ENCODE assay signal across 20 mouse cellular contexts in genomic region chr9:13479275-13479674, GRCm38 (mm10). TPM values are rescaled to one million over a fixed set of nuclear protein-coding genes. Genes with fewer than 3 reads are reported as not detected.
A peak's percentile ranks its signal among the peaks of the same experiment; 100 is the strongest.
DNase-seq lines count a peak whose midpoint lies in the region; ATAC-seq and TF ChIP-seq lines count a peak whose summit lies in the region.
"Had no signal": no experiment of that assay in that cellular context is flagged by ENCODE, and none has a peak within 500 bp of the region (broad histone marks: within the 10 kb centered on the region; RNA-seq: fewer than 3 reads in every experiment).

No protein-coding gene starts in this region.

- H3K9ac ChIP-seq in forebrain, embryonic 13.5 days: no peak overlapping the region
- H3K9ac ChIP-seq in neural tube, embryonic 11.5 days (ENCODE audit: low read length): no peak overlapping the region
- H3K9ac ChIP-seq in neural tube, embryonic 15.5 days (replicated peaks): no peak overlapping the region
- H3K9ac ChIP-seq in intestine, postnatal 0 days (ENCODE audit: low read depth, low read length): no peak overlapping the region
- H3K9ac ChIP-seq: embryonic facial prominence, embryonic 13.5 days; heart, embryonic 13.5 days; hindbrain, embryonic 15.5 days had no signal

- no peak for DNase-seq in forebrain, embryonic 10.5 days (ENCODE audit: extremely low spot score, low spot score)
- peak; percentile 45 for DNase-seq in neural tube, embryonic 11.5 days (ENCODE audit: low spot score)
- DNase-seq in mesoderm, embryonic 11.5 days (ENCODE audit: low read depth, low spot score): peak; percentile 80
- DNase-seq in liver: no peak
- DNase-seq: cerebellum, adult 11 months; layer of hippocampus, adult 9-11 months; left cerebral cortex, postnatal 4 days; right cerebral cortex, adult 18-20 months had no signal

- no peak overlapping the region for H3K4me2 ChIP-seq in forebrain, embryonic 13.5 days
- H3K4me2 ChIP-seq in neural tube, embryonic 11.5 days (ENCODE audit: low read depth): no peak overlapping the region
- H3K4me2 ChIP-seq in neural tube, embryonic 15.5 days: no peak overlapping the region
- no peak overlapping the region for H3K4me2 ChIP-seq in intestine, postnatal 0 days (replicated peaks; ENCODE audit: low read depth)
- H3K4me2 ChIP-seq: embryonic facial prominence, embryonic 13.5 days; heart, embryonic 13.5 days; hindbrain, embryonic 15.5 days had no signal

- peaks cover 34% of the 10 kb centered on the region for H3K4me1 ChIP-seq in forebrain, embryonic 10.5 days
- peaks cover 34% of the 10 kb centered on the region for H3K4me1 ChIP-seq in forebrain, embryonic 13.5 days
- peaks cover 14% of the 10 kb centered on the region for H3K4me1 ChIP-seq in neural tube, embryonic 11.5 days (ENCODE audit: control insufficient read depth, insufficient read depth, low read length)
- peaks cover 16% of the 10 kb centered on the region for H3K4me1 ChIP-seq in neural tube, embryonic 15.5 days
- peaks cover 3% of the 10 kb centered on the region; the same call in 1 of the 2 replicates for H3K4me1 ChIP-seq in olfactory bulb, adult 2 months (ENCODE audit: control insufficient read depth, insufficient read depth, low read length)
- H3K4me1 ChIP-seq in intestine, postnatal 0 days (replicated peaks; ENCODE audit: control insufficient read depth, insufficient read depth, low read length): no peaks in the 10 kb centered on the region

- H3K9me3 ChIP-seq in forebrain, embryonic 10.5 days: no peaks in the 10 kb centered on the region
- no peaks in the 10 kb centered on the region for H3K9me3 ChIP-seq in forebrain, embryonic 13.5 days (replicated peaks)
- no peaks in the 10 kb centered on the region for H3K9me3 ChIP-seq in neural tube, embryonic 11.5 days (ENCODE audit: control insufficient read depth, low read length)
- no peaks in the 10 kb centered on the region for H3K9me3 ChIP-seq in neural tube, embryonic 15.5 days (replicated peaks)
- H3K9me3 ChIP-seq in intestine, postnatal 0 days (ENCODE audit: control insufficient read depth): no peaks in the 10 kb centered on the region
- H3K9me3 ChIP-seq: embryonic facial prominence, embryonic 13.5 days; heart, embryonic 13.5 days; hindbrain, embryonic 15.5 days had no signal

- no peak; the same call in 1 of the 2 replicates for ATAC-seq in forebrain, embryonic 13.5 days
- ATAC-seq in neural tube, embryonic 11.5 days (ENCODE audit: insufficient read depth, low FRiP score, low TSS enrichment): peak; percentile 81
- no peak for ATAC-seq in neural tube, embryonic 15.5 days (ENCODE audit: low FRiP score)
- no peak for ATAC-seq in intestine, postnatal 0 days
- ATAC-seq: Patski had no signal

- WGBS in forebrain, embryonic 10.5 days: 33% methylated on average over 4 of the region's 4 CpGs
- 5% methylated on average over 4 of the region's 4 CpGs for WGBS in forebrain, embryonic 13.5 days
- 11% methylated on average over 4 of the region's 4 CpGs for WGBS in neural tube, embryonic 11.5 days
- WGBS in neural tube, embryonic 15.5 days: 8% methylated on average over 4 of the region's 4 CpGs
- WGBS in olfactory bulb, adult 2 months: 31% methylated on average over 4 of the region's 4 CpGs
- 49% methylated on average over 4 of the region's 4 CpGs for WGBS in intestine, postnatal 0 days

- no peaks in the 10 kb centered on the region for H3K27me3 ChIP-seq in forebrain, embryonic 10.5 days (ENCODE audit: poor library complexity, severe bottlenecking)
- H3K27me3 ChIP-seq in forebrain, embryonic 13.5 days: no peaks in the 10 kb centered on the region
- H3K27me3 ChIP-seq in neural tube, embryonic 11.5 days (ENCODE audit: control insufficient read depth, insufficient read depth, low read length): no peaks in the 10 kb centered on the region
- no peaks in the 10 kb centered on the region for H3K27me3 ChIP-seq in neural tube, embryonic 15.5 days (replicated peaks)
- H3K27me3 ChIP-seq in intestine, postnatal 0 days (replicated peaks; ENCODE audit: control insufficient read depth, insufficient read depth, low read length): no peaks in the 10 kb centered on the region
- H3K27me3 ChIP-seq: embryonic facial prominence, embryonic 13.5 days; heart, embryonic 13.5 days; hindbrain, embryonic 15.5 days; Patski had no signal

- no peak for TF ChIP-seq CTCF in olfactory bulb, adult 2 months (IDR thresholded peaks at IDR 0.05; ENCODE audit: insufficient read depth, low read depth, low read length)
- no peak for TF ChIP-seq CTCF in intestine, postnatal 0 days (IDR thresholded peaks at IDR 0.05; ENCODE audit: low read depth)

- no peak for TF ChIP-seq POLR2A in olfactory bulb, adult 2 months (IDR thresholded peaks at IDR 0.05; ENCODE audit: insufficient read depth, low read depth, low read length)

- H3K4me3 ChIP-seq in forebrain, embryonic 10.5 days: no peak overlapping the region
- H3K4me3 ChIP-seq in forebrain, embryonic 13.5 days: no peak overlapping the region
- H3K4me3 ChIP-seq in neural tube, embryonic 11.5 days (ENCODE audit: low read depth, low read length): no peak overlapping the region
- no peak overlapping the region for H3K4me3 ChIP-seq in neural tube, embryonic 15.5 days (replicated peaks)
- no peak overlapping the region for H3K4me3 ChIP-seq in olfactory bulb, adult 2 months (ENCODE audit: insufficient read depth, low read depth, low read length)
- no peak overlapping the region for H3K4me3 ChIP-seq in intestine, postnatal 0 days (ENCODE audit: low read depth, low read length)
- H3K4me3 ChIP-seq: embryonic facial prominence, embryonic 13.5 days; heart, embryonic 13.5 days; hindbrain, embryonic 15.5 days; myocyte had no signal

- H3K27ac ChIP-seq in forebrain, embryonic 10.5 days: peak overlapping the region; percentile 9; the same call in 1 of the 2 replicates
- H3K27ac ChIP-seq in forebrain, embryonic 13.5 days: no peak overlapping the region; the same call in 1 of the 2 replicates
- H3K27ac ChIP-seq in neural tube, embryonic 11.5 days (ENCODE audit: low read depth, low read length): 0 out of 2 replicates have a peak overlapping the region, but pooled peaks have one; percentile 60
- no peak overlapping the region for H3K27ac ChIP-seq in neural tube, embryonic 15.5 days (replicated peaks)
- H3K27ac ChIP-seq in olfactory bulb, adult 2 months (ENCODE audit: insufficient read depth, low read depth, low read length): 0 out of 2 replicates have a peak overlapping the region, but pooled peaks have one; percentile 26
- no peak overlapping the region for H3K27ac ChIP-seq in intestine, postnatal 0 days (ENCODE audit: low read depth, low read length)
- H3K27ac ChIP-seq: embryonic facial prominence, embryonic 13.5 days; heart, embryonic 13.5 days; hindbrain, embryonic 15.5 days had no signal

- H3K36me3 ChIP-seq in forebrain, embryonic 10.5 days (replicated peaks): no peaks in the 10 kb centered on the region
- H3K36me3 ChIP-seq in forebrain, embryonic 13.5 days (ENCODE audit: poor library complexity, severe bottlenecking): no peaks in the 10 kb centered on the region
- no peaks in the 10 kb centered on the region for H3K36me3 ChIP-seq in neural tube, embryonic 11.5 days (ENCODE audit: control insufficient read depth, insufficient read depth, low read length)
- no peaks in the 10 kb centered on the region for H3K36me3 ChIP-seq in neural tube, embryonic 15.5 days
- H3K36me3 ChIP-seq in intestine, postnatal 0 days (ENCODE audit: control insufficient read depth, insufficient read depth): no peaks in the 10 kb centered on the region
- H3K36me3 ChIP-seq: embryonic facial prominence, embryonic 13.5 days; heart, embryonic 13.5 days; hindbrain, embryonic 15.5 days had no signal

RNA-seq across cellular contexts. Expression of gene Gm17571, which starts 32.7 kb away (rescaled TPM):
- not detected in 2 replicates for polyA plus RNA-seq in forebrain, embryonic 10.5 days (2016; fragmentation: Nextera tagmentation; extraction: Ambion mirVana)
- not detected in 2 replicates for polyA plus RNA-seq in forebrain, embryonic 13.5 days (2015; fragmentation: Nextera tagmentation; extraction: Ambion mirVana)
- not detected in 2 replicates for polyA plus RNA-seq in neural tube, embryonic 11.5 days (2014; fragmentation: Nextera tagmentation; extraction: Ambion mirVana)
- polyA plus RNA-seq in neural tube, embryonic 15.5 days (2015; fragmentation: Nextera tagmentation; extraction: Ambion mirVana): not detected in 2 replicates
- not detected in 2 replicates for polyA plus RNA-seq in olfactory bulb, adult 2 months (2012; ENCODE audit: insufficient read depth, insufficient read length, low replicate concordance, missing spikeins)
- polyA plus RNA-seq in intestine, postnatal 0 days (2015; fragmentation: Nextera tagmentation; extraction: Ambion mirVana): not detected in 2 replicates
- polyA plus RNA-seq: embryonic facial prominence, embryonic 13.5 days; heart, embryonic 13.5 days; hindbrain, embryonic 15.5 days; kidney, embryonic 16.5 days; liver, embryonic 16.5 days; myocyte; Patski; urinary bladder, adult 2 months had no signal

Comparison
In these comparisons a context has a peak if more than half of its experiments do, and no peak if none do; other contexts are left out.
1. H3K27ac ChIP-seq: peak in forebrain, embryonic 10.5 days (single experiment), neural tube, embryonic 11.5 days (single experiment) and olfactory bulb, adult 2 months (single experiment); none in forebrain, embryonic 13.5 days (single experiment), neural tube, embryonic 15.5 days (single experiment) and intestine, postnatal 0 days (single experiment).
2. DNase-seq: peak in neural tube, embryonic 11.5 days (single experiment) and mesoderm, embryonic 11.5 days (single experiment); none in forebrain, embryonic 10.5 days (single experiment) and liver (single experiment).